Mouse (Mus musculus) myocyte (in vitro differentiated cells): Measurements from ENCODE around the gene Hspg2.

Experiments used
- CEBPB ChIP-seq: IDR thresholded peaks from 2 replicates; pipeline ENCODE4 v1.6.1; 2011; ENCODE audit warnings: mild to moderate bottlenecking, moderate library complexity; ENCODE audit not compliant: poor library complexity, insufficient read depth, severe bottlenecking
- E2F4 ChIP-seq: IDR thresholded peaks from one replicate; pipeline ENCODE4 v1.6.1; 2011; ENCODE audit warnings: mild to moderate bottlenecking, control low read depth, moderate library complexity; ENCODE audit not compliant: insufficient read depth
- MAX ChIP-seq: IDR thresholded peaks from one replicate; pipeline ENCODE4 v1.6.1; 2011; ENCODE audit warnings: low read depth, mild to moderate bottlenecking, control low read depth
- MYOG ChIP-seq, 3 experiments: IDR thresholded peaks; one replicate each; pipeline ENCODE4 v1.6.1; 2011; ENCODE audit warnings: control low read depth in 2 of 3, low read depth in 2 of 3, mild to moderate bottlenecking in 2 of 3; ENCODE audit not compliant: insufficient read length in 2 of 3, control insufficient read depth in 1 of 3, insufficient read depth in 1 of 3
- POLR2A ChIP-seq: IDR thresholded peaks from one replicate; pipeline ENCODE4 v1.6.1; 2011; ENCODE audit warnings: low read depth, mild to moderate bottlenecking, control low read depth, moderate library complexity; ENCODE audit not compliant: insufficient read length
- POLR2AphosphoS2 ChIP-seq: IDR thresholded peaks from one replicate; pipeline ENCODE4 v1.6.1; 2011; ENCODE audit warnings: low read depth, control low read depth; ENCODE audit not compliant: insufficient read length
- USF1 ChIP-seq: IDR thresholded peaks from one replicate; pipeline ENCODE4 v1.6.1; 2011; ENCODE audit warnings: low read depth, mild to moderate bottlenecking, control low read depth, moderate library complexity

- no peak for TF ChIP-seq POLR2A
- TF ChIP-seq CEBPB: no peak
- TF ChIP-seq MAX: no peak
- TF ChIP-seq MYOG (IDR thresholded peaks at IDR 0.05; ENCODE audit: control insufficient read depth in 1 of 3, insufficient read depth in 1 of 3, insufficient read length in 2 of 3, low read depth in 2 of 3): no peak
- no peak for TF ChIP-seq USF1
- TF ChIP-seq POLR2AphosphoS2: no peak
- TF ChIP-seq E2F4: no peak
Observed at GRCm38 (mm10) chr4:137456581-137456980, 12.0 kb upstream of the Hspg2 start.
